8 mouse cellular contexts compared by ENCODE assay signal in the genomic region with DNA sequence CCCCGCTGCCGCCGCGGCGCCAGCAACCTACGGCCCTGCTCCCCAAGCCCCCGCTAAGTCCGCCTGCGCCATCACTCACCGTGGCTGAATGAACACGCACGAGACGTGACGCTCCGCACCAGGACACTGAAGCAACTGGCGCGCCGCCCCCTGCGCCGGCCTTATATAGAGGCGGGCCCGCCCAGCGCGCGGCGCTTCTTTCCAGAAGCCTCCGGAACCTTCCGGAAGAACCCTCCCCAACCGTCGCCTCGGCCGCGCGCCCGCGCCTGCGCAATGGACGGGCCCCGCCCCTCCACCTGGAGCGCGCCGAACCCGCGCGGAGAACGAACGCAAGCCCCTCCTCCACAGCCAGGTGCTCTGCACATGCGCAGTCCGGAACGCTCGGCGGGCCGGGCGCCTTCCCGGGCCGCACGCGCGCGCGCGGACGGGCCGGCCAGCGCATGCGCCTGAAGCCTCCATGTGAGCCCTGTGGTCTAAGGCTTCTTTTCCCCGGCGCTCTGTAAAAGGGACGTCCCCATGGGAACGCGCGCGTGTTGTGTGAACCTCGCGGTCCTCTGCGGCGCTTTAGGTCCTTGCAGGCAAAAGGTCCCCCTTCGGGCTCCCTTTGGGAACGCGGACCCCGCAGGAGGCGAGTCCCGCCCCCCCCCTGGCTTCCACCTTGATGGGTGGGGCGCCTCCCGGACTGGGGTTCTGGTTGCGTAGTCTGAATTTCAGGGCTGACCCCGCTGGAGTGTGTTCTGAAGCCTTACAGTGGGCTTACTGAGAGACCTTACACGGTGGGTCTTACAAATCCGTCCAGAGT. TPM values are rescaled to one million over a fixed set of nuclear protein-coding genes. Genes with fewer than 3 reads are reported as not detected.
A peak's percentile ranks its signal among the peaks of the same experiment; 100 is the strongest.
DNase-seq lines count a peak whose midpoint lies in the region; ATAC-seq and TF ChIP-seq lines count a peak whose summit lies in the region.

No protein-coding gene starts in this region.

- peak overlapping the region; percentile 100 for H3K9ac ChIP-seq in hindbrain, embryonic 15.5 days

- H3K36me3 ChIP-seq in hindbrain, embryonic 15.5 days: peaks cover 26% of the 10 kb centered on the region

- TF ChIP-seq CTCF in Patski (IDR thresholded peaks at IDR 0.05): no peak

- peak overlapping the region; percentile 84 for H3K4me2 ChIP-seq in hindbrain, embryonic 15.5 days

- no peaks in the 10 kb centered on the region for H3K9me3 ChIP-seq in hindbrain, embryonic 15.5 days

- WGBS in hindbrain, embryonic 15.5 days: under 1% methylated on average over 86 of the region's 89 CpGs

- peak overlapping the region; percentile 99 for H3K4me3 ChIP-seq in hindbrain, embryonic 15.5 days

- no peaks in the 10 kb centered on the region for H3K27me3 ChIP-seq in Patski
- no peaks in the 10 kb centered on the region for H3K27me3 ChIP-seq in hindbrain, embryonic 15.5 days

- peak; percentile 85 for ATAC-seq in Patski
- ATAC-seq in hindbrain, embryonic 15.5 days (ENCODE audit: low FRiP score, low read depth): peak; percentile 97

- CTCF ChIA-PET in Patski (lab: Charles Lee): no interaction called here

- in situ Hi-C loops in Patski (cut with MboI; ENCODE audit: low pct_unique_long_range_greater_than_20kb): no loop called here

- peak; percentile 73 for DNase-seq in Patski (ENCODE audit: low read depth, low spot score)
- peak; percentile 99 to 100 for DNase-seq in cerebellum, postnatal 14 days
- peak; percentile 94 for DNase-seq in frontal cortex, postnatal 25 days (ENCODE audit: low spot score in 2 of 2)
- peak; percentile 95 for DNase-seq in left cerebral cortex, adult 11 months (ENCODE audit: low spot score)
- peak; percentile 99 for DNase-seq in lung, postnatal 4 days
- DNase-seq in retina, postnatal 7 days (ENCODE audit: low read depth, low spot score): peak; percentile 96
- DNase-seq in urinary bladder, adult 2 months (ENCODE audit: low spot score): peak; percentile 100

- peaks cover 14% of the 10 kb centered on the region for H3K4me1 ChIP-seq in hindbrain, embryonic 15.5 days (replicated peaks)

- H3K27ac ChIP-seq in hindbrain, embryonic 15.5 days (replicated peaks): peak overlapping the region; percentile 99

- POLR2A ChIA-PET in Patski (lab: Charles Lee): no interaction called here

RNA-seq across cellular contexts. Expression of gene Hsp90aa1, which starts 6.2 kb away (rescaled TPM):
- polyA plus RNA-seq in Patski (2021): 576 TPM
- polyA plus RNA-seq in hindbrain, embryonic 15.5 days (2015; fragmentation: Nextera tagmentation; extraction: Ambion mirVana): 1,417 and 1,497 TPM in 2 replicates
- 104 and 117 TPM in 2 replicates for polyA plus RNA-seq in urinary bladder, adult 2 months (2012; rRNA removed)

RNA-seq across cellular contexts. Expression of gene 1700001K19Rik, which starts 14.0 kb away (rescaled TPM):
- 0.12 TPM for polyA plus RNA-seq in Patski (2021)
- 0.43 and 0.49 TPM in 2 replicates for polyA plus RNA-seq in hindbrain, embryonic 15.5 days (2015; fragmentation: Nextera tagmentation; extraction: Ambion mirVana)
- polyA plus RNA-seq in urinary bladder, adult 2 months (2012; rRNA removed): not detected in 2 replicates

RNA-seq across cellular contexts. Expression of gene Wdr20, which starts 41.4 kb away (rescaled TPM):
- 30.2 TPM for polyA plus RNA-seq in Patski (2021)
- polyA plus RNA-seq in hindbrain, embryonic 15.5 days (2015; fragmentation: Nextera tagmentation; extraction: Ambion mirVana): 24.4 and 25.0 TPM in 2 replicates
- 26.5 and 31.2 TPM in 2 replicates for polyA plus RNA-seq in urinary bladder, adult 2 months (2012; rRNA removed)

Comparison
In these comparisons a context has a peak if more than half of its experiments do, and no peak if none do; other contexts are left out.
1. Peak in every context shown above with its lines: DNase-seq, ATAC-seq, H3K4me3 ChIP-seq and H3K27ac ChIP-seq.